Mouse (Mus musculus) urinary bladder, postnatal 25 days (tissue): ENCODE data around the gene Zdhhc14.
"Not testable (repeated sequence)": the region's sequence is repeated elsewhere in the genome, so short reads cannot be mapped to it uniquely, and the experiment has no call there.

Experiments
- DNase-seq: peaks from one replicate; pipeline ENCODE4 v3.0.0; 2022; ENCODE audit warnings: low spot score

The Zdhhc14 gene

DNA sequence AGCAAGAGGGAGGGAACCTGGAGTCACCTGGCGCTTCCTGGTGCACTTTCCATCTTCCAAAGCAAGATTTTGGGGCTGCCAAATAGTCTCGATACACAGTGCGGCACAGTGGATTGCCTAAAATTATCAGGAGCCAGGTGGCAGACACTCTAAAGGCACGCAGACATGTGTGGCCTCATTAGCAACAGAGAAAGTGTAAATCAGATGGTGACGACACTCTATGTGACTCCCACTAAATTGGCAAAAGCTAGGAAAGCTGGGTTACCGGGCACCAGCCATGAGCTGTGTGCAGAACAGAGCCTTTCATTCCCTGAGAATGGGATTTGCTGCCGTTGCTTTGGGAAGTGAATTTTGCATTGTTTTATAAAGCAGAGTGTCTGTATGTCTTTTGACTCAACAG, 115.0 kb downstream of the Zdhhc14 start:
- DNase-seq: no peak

GRCm38 (mm10) chr17:5609875-5610552, 117.7 kb downstream of the Zdhhc14 start:
- no peak for DNase-seq

GRCm38 (mm10) chr17:5612236-5612635, 119.9 kb downstream of the Zdhhc14 start:
- DNase-seq: no peak

DNA sequence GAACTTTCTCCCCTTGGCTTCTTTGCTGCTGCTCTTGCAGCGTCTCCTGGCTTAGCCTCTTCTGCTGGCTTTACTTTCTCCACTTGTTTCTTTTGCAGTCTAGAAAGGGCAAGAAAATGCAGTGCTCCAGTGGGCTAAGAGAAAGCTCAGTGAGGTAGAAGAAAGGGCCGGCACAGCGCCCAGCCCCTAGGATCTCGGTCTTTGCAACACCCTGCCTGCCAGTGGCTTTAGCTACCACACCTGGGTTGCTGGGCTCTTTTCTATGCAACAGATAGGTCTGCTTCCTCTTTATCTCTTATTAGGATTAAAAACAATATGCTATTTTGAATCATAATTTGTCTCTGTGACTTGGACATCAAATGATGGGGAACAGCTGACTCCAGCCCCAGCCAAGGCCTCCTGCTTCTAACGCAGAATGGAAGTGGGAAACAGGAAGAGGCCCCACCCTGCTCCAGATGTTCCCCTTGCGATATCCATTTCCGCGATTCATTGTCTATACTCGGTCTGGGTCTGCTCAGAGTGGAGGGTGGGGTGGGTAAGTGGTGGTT, 122.5 kb downstream of the Zdhhc14 start:
- no peak for DNase-seq

GRCm38 (mm10) chr17:5621626-5622591, 129.6 kb downstream of the Zdhhc14 start:
- no peak for DNase-seq

DNA sequence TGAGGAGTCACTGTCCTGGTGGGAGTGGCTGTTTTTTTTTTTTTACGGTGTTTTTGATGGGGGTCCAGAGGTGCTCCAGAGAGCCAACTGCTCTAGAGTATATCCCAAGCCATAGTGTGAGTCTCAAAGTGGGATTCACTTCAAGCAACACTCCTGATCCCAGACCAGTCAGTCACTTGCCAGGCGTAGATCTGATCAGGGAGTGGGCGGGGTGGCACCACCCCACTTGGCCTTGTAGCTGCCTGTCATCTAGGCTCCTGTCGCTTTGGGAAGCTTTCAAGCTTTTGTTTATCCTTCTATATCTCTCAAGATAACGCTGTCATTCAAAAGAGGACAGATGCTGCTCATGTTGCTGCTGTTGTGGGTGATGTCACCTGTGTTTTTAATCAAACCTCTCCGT, 130.4 kb downstream of the Zdhhc14 start:
- no peak for DNase-seq

DNA sequence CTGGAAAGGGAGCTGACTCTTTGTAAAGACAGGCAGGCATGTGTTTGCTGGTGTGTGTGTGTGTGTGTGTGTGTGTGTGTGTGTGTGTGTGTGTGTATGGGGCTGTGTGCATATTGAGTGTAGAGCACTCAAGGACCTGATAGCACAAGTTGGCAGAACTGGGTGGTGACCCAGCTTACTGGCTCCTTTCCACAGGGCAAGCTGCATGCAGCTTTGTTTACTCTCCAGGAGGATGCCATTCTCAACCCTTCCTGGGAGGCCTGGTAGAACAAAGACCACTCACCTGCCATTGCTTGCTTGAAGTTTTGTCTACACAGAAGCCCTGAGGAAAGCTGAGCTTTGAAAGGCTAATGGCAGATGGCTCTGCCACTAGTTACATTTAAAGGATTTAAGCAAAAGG, 130.8 kb downstream of the Zdhhc14 start:
- no peak for DNase-seq

- not testable (repeated sequence) for DNase-seq
Measured at GRCm38 (mm10) chr17:5624815-5625214, 132.5 kb downstream of the Zdhhc14 start.

DNA sequence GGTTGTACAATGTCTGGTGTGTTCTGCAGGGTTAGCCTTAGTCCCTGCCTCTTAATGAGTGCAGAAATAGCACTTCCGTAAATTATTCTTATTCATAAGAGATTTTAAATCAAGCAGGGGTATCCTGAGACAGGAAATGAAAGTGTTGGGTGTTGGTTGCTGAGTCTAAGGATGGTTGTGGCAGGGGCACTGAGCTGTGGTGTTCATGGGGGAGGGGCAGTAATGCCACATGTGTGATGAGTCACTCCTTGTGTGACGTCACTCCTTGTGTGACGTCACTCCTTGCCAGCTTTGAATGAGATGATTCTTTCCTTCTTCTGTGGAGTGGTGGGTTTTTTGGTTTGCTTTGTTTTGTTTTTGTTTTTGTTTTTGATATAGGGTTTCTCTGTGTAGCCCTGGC, 134.0 kb downstream of the Zdhhc14 start:
- DNase-seq: no peak

- no peak for DNase-seq
Measured at GRCm38 (mm10) chr17:5627664-5628063, 135.3 kb downstream of the Zdhhc14 start.

DNA sequence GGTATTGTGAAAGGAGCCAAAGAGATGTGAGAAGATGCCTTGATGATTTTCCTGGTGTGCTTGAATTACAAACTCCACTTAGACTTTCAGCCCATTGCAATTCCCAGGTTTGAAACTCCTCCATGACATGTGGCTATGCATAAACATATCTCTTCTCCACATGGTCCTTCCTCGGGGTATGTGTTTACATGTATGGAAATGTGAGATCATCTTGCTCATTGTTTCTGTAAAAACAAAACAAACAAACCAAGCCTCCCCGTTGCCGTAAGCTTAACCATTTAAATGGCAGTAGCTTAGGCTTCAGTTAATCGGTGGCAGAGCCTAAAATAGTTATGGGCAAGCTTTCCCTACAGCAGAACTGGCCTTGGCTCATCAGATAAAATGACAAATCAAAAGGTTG, 137.3 kb downstream of the Zdhhc14 start:
- no peak for DNase-seq

DNA sequence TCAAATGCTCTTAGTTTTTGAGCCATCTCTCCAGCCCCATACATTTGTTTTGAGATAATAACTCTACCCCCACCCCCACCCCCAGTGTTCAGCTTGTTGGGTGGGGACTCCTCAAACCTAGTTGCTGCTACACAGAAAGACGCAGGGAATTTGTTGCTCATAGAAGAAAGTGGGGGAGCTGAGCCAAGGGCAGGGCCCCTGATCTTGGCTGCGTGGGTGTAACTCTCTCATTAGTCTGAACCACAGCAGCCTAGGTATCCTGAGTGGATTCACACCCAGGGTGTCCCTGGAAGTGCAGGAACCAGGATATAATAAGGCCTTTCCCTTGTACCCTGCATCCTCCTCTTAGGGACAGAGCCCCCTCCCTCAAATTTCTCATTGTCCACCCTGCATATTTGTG, 142.9 kb downstream of the Zdhhc14 start:
- DNase-seq: no peak

GRCm38 (mm10) chr17:5641436-5641835, 149.1 kb downstream of the Zdhhc14 start:
- DNase-seq: no peak

GRCm38 (mm10) chr17:5642918-5643721, 150.8 kb downstream of the Zdhhc14 start:
- DNase-seq: no peak

GRCm38 (mm10) chr17:5650124-5650523, 157.8 kb downstream of the Zdhhc14 start:
- DNase-seq: no peak

DNA sequence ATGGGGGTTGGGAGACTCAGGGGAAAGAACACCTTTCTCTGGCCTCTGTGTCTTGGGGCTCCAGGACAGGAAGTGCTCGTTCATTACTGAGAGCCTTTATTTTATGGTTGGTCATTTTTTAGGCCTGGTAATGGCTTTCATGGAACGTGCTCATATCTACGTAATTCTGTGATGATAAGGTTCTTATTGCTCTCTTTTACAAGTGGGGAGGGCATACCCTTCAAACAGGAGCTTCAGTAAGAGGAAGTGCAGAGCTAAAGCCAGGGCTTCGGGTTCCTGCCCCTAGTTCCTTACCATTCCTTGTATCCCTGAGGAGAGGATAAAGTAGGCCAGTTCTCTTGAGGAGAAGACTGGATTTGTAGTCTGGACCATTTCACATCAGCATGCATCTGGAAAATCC, 158.3 kb downstream of the Zdhhc14 start:
- DNase-seq: no peak

DNA sequence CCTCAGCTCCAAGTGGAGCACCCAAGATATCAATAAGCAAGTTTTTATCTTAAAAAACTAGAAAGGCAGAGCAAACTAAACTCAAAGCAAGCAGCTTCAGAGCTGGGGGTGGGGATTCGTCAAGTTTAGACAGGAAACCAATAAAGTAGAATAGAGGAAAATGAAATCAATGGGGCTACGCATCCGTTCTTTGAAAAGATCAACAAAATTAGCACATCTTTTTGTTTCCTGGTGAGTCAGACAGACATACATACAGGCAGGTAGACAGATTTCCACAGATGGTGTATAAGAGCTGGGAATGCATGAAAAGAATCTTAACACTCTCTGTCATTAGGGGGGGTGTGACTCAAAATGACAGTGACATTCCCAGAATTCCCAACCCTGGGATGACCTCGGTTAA, 159.2 kb downstream of the Zdhhc14 start:
- DNase-seq: no peak

- no peak for DNase-seq
Measured at GRCm38 (mm10) chr17:5653981-5654380, 161.6 kb downstream of the Zdhhc14 start.

GRCm38 (mm10) chr17:5655536-5655935, 163.2 kb downstream of the Zdhhc14 start:
- no peak for DNase-seq

DNA sequence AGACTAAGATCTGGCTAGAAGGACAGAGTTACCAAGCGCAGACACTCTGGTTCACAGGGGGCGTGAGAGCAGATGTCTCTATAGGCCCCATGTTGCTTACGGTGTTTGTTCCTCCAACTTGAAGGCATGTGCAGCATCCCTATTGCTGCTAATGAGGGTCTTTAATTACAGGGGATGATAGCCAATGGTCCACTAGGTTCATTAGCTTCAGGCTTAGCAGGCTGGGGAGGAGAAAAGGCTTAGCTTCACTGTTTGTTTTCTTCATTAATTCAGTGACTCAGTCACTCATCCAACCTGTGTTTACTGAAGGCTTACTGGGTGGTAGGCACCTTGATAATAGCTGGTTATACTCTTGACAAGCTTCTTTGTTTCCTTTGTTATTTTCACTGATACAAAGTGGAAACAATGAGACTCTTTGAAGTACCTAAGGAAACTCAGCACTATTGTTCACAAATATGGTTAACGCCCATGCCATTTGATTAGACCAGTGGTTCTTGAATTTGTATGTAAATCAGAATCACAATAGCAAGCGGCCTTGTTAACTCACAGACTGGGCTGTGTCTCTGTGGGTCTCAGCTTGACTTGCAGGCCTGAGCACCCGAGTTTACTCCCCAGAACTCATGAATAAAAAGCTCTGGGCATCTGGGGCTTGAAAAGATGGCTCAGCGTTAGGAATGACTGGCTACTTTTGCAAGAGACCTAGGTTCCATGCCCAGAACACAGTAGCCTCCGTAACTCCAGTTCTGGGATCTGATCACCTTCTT, 168.1 kb downstream of the Zdhhc14 start:
- DNase-seq: no peak

GRCm38 (mm10) chr17:5666652-5667051, 174.3 kb downstream of the Zdhhc14 start:
- no peak for DNase-seq
